Mouse (Mus musculus) heart, embryonic 12.5 days (tissue): ENCODE results near the gene Dmrt2. TPM values are rescaled to one million over a fixed set of nuclear protein-coding genes. Genes with fewer than 3 reads are reported as not detected.

Experiments used
- ATAC-seq: fragments of 200-750 bp; cut with Nextera tagmentation; 2 replicates; pipeline ENCODE4 v1.8.0; 2017; ENCODE audit warnings: moderate TSS enrichment, moderate library complexity; ENCODE audit not compliant: insufficient number of reproducible peaks, low FRiP score
- H3K27ac ChIP-seq: fragments of 300-500 bp; sonication (generic); 2 replicates; pipeline ENCODE4 v1.5.1; 2016; ENCODE audit warnings: mild to moderate bottlenecking, moderate library complexity; ENCODE audit not compliant: poor library complexity, severe bottlenecking
- H3K27me3 ChIP-seq: fragments of 300-500 bp; sonication (generic); replicated peaks from 2 replicates; pipeline ENCODE4 v1.6.1; 2016; ENCODE audit warnings: mild to moderate bottlenecking, moderate library complexity
- H3K36me3 ChIP-seq: fragments of 300-500 bp; sonication (generic); 2 replicates; pipeline ENCODE4 v1.6.1; 2016; ENCODE audit warnings: mild to moderate bottlenecking, moderate library complexity
- H3K4me1 ChIP-seq: fragments of 300-500 bp; sonication (generic); replicated peaks from 2 replicates; pipeline ENCODE4 v1.6.1; 2016; ENCODE audit warnings: mild to moderate bottlenecking
- H3K4me2 ChIP-seq: fragments of 300-500 bp; sonication (generic); 2 replicates; pipeline ENCODE4 v1.6.1; 2016; ENCODE audit warnings: mild to moderate bottlenecking, moderate library complexity
- H3K4me3 ChIP-seq: fragments of 300-500 bp; sonication (generic); 2 replicates; pipeline ENCODE4 v1.5.1; 2016; ENCODE audit warnings: mild to moderate bottlenecking
- H3K9ac ChIP-seq: fragments of 300-500 bp; sonication (generic); 2 replicates; pipeline ENCODE4 v1.6.1; 2016; ENCODE audit warnings: mild to moderate bottlenecking, moderate library complexity
- H3K9me3 ChIP-seq: fragments of 300-500 bp; sonication (generic); replicated peaks from 2 replicates; pipeline ENCODE4 v1.6.1; 2016; ENCODE audit warnings: mild to moderate bottlenecking, moderate library complexity
- WGBS: fragments of 180-500 bp; shearing (Covaris S2); methylation state at CpG from one replicate; pipeline ENCODE4 v1.1.7; 2016; 5-methylcytosine and 5-hydroxymethylcytosine counted together
- polyA plus RNA-seq: library from polyadenylated mRNA; unstranded; fragments of >200 nt; fragmentation: Nextera tagmentation; extraction: Ambion mirVana; gene quantifications from 2 replicates; pipeline ENCODE4 v1.2.1, GENCODE M21; 2016

The Dmrt2 gene
- polyA plus RNA-seq, 1 experiment from 2014 or later = 0.83 TPM

- Histone ChIP-seq H3K9ac (no peak overlapping the region), H3K27ac (no peak overlapping the region), H3K36me3 (no peaks in the 10 kb centered on the region), H3K27me3 (no peaks in the 10 kb centered on the region), H3K4me3 (no peak overlapping the region), H3K9me3 (no peaks in the 10 kb centered on the region), H3K4me1 (no peaks in the 10 kb centered on the region), H3K4me2 (no peak overlapping the region)
- no peak for ATAC-seq
- 69% methylated on average over 14 of the region's 14 CpGs for WGBS
These were observed 26.6 kb downstream of the Dmrt2 start for GRCm38 (mm10) chr19:25698850-25699249.

GRCm38 (mm10) chr19:25713382-25713781 is 41.2 kb downstream of the Dmrt2 start:
- no peak overlapping the region for H3K4me3 ChIP-seq
- no peaks in the 10 kb centered on the region for H3K27me3 ChIP-seq
- H3K27ac ChIP-seq = no peak overlapping the region
- no peaks in the 10 kb centered on the region for H3K36me3 ChIP-seq
- WGBS = 6% methylated on average over 8 of the region's 8 CpGs
- no peaks in the 10 kb centered on the region for H3K4me1 ChIP-seq
- no peak overlapping the region for H3K4me2 ChIP-seq
- H3K9me3 ChIP-seq = no peaks in the 10 kb centered on the region
- ATAC-seq = no peak
- no peak overlapping the region for H3K9ac ChIP-seq

- Histone ChIP-seq H3K4me3 (no peak overlapping the region), H3K27ac (no peak overlapping the region), H3K27me3 (no peaks in the 10 kb centered on the region), H3K9ac (no peak overlapping the region), H3K9me3 (no peaks in the 10 kb centered on the region), H3K36me3 (no peaks in the 10 kb centered on the region), H3K4me1 (no peaks in the 10 kb centered on the region), H3K4me2 (no peak overlapping the region)
- no peak for ATAC-seq
- 64% methylated on average over 2 of the region's 2 CpGs for WGBS
These were observed 42.7 kb downstream of the Dmrt2 start for GRCm38 (mm10) chr19:25714927-25715326.

GRCm38 (mm10) chr19:25722616-25723015 is 50.4 kb downstream of the Dmrt2 start:
- WGBS = 22% methylated on average over 5 of the region's 5 CpGs
- Histone ChIP-seq H3K4me3 (no peak overlapping the region), H3K27me3 (0 out of 2 replicates have a peak, but pooled peaks cover 2% of the 10 kb centered on the region), H3K36me3 (no peaks in the 10 kb centered on the region), H3K4me1 (no peaks in the 10 kb centered on the region), H3K27ac (no peak overlapping the region), H3K9me3 (no peaks in the 10 kb centered on the region), H3K4me2 (no peak overlapping the region), H3K9ac (no peak overlapping the region)
- no peak for ATAC-seq

Other genes starting within 250 kb of the Dmrt2 start
- not detected in 2 replicates for gene Dmrt1, start 166.8 kb upstream of the Dmrt2 start, polyA plus RNA-seq
- gene Dmrt3, start 62.1 kb upstream of the Dmrt2 start, polyA plus RNA-seq = 0.18 TPM in 1 of 2 replicates, not detected in the other